Mouse (Mus musculus): ENCODE measurements around the gene Klhdc7a. TPM values are rescaled to one million over a fixed set of nuclear protein-coding genes. Genes with fewer than 3 reads are reported as not detected.

Gene Klhdc7a
- polyA plus RNA-seq, 1 experiment from 2014 or later = 0.10 TPM

DNA sequence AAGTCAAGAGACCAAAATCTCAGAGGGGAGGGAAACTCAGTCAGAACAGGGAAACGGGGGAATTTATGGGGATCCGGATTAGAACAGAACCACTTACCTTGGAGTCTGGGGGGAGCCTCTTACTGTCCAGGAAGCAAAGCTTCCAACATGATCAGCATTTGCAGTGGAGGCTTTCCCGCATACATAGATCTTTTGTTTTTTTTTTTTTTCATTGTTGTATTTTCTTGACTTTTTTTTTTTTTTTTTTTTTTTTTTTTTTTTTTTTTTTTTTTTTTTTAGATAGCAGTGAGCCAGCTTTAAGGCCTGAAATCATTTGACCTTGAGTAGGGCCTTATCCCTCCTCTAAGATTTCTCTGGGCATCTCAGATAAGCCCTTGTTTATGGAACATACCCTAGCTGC lies 8.6 kb downstream of the Klhdc7a start:
- Histone ChIP-seq H3K4me3 (ENCODE audit: low read depth, low read length) (no peak overlapping the region), H3K9ac (replicated peaks; ENCODE audit: low read length) (no peak overlapping the region), H3K4me1 (ENCODE audit: control insufficient read depth, insufficient read depth, low read length) (no peaks in the 10 kb centered on the region), H3K27me3 (ENCODE audit: control insufficient read depth, insufficient read depth, low read length) (no peaks in the 10 kb centered on the region), H3K9me3 (replicated peaks; ENCODE audit: control insufficient read depth, low read length) (no peaks in the 10 kb centered on the region), H3K4me2 (ENCODE audit: low read depth, low read length) (no peak overlapping the region), H3K36me3 (replicated peaks; ENCODE audit: control insufficient read depth, insufficient read depth, low read depth, low read length) (no peaks in the 10 kb centered on the region), H3K27ac (replicated peaks; ENCODE audit: low read depth, low read length) (no peak overlapping the region)
- DNase-seq (ENCODE audit: low spot score) = no peak
- WGBS = 89% methylated on average over 3 of the region's 3 CpGs
- no peak for ATAC-seq (replicated peaks; ENCODE audit: insufficient number of reproducible peaks, low FRiP score, low TSS enrichment, low read depth)

DNA sequence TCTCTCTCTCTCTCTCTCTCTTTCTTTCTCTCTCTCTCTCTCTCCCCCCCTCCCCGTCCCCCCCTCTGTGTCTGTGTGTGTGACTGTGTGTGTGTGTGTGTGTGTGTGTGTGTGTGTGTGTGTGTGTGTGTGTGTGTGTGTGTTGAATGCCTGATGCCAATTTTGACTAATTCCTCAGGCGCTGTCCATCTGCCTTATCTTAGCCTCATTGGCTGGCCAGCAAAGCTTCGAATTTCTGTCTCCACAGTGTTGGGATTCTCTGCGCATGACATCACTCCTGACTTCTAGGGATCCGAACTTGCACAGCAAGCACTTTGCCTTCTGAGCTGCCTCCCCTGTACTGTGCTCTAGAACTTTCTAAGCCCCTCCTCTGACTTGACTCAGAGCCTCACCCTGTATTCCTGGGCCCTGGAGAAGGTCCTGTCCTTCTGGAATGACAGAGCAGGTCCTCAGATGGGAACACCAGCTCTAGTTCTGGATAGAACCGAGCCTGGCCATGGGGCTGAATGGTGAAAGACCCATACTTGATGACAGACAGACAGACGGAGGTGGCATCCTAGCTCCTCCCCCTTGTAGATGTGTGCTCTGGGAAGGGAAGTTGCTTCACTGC lies 16.8 kb downstream of the Klhdc7a start:
- Histone ChIP-seq H3K36me3 (replicated peaks; ENCODE audit: control insufficient read depth, insufficient read depth, low read depth, low read length) (no peaks in the 10 kb centered on the region), H3K27me3 (ENCODE audit: control insufficient read depth, insufficient read depth, low read length) (no peaks in the 10 kb centered on the region), H3K4me1 (ENCODE audit: control insufficient read depth, insufficient read depth, low read length) (no peaks in the 10 kb centered on the region; the same call in 1 of the 2 replicates), H3K4me2 (ENCODE audit: low read depth, low read length) (no peak overlapping the region), H3K9ac (replicated peaks; ENCODE audit: low read length) (no peak overlapping the region), H3K27ac (replicated peaks; ENCODE audit: low read depth, low read length) (no peak overlapping the region), H3K4me3 (ENCODE audit: low read depth, low read length) (no peak overlapping the region), H3K9me3 (replicated peaks; ENCODE audit: control insufficient read depth, low read length) (no peaks in the 10 kb centered on the region)
- no peak for ATAC-seq (replicated peaks; ENCODE audit: insufficient number of reproducible peaks, low FRiP score, low TSS enrichment, low read depth)
- peak; percentile 43 for DNase-seq (ENCODE audit: low spot score)
- WGBS = 59% methylated on average over 6 of the region's 7 CpGs

DNA sequence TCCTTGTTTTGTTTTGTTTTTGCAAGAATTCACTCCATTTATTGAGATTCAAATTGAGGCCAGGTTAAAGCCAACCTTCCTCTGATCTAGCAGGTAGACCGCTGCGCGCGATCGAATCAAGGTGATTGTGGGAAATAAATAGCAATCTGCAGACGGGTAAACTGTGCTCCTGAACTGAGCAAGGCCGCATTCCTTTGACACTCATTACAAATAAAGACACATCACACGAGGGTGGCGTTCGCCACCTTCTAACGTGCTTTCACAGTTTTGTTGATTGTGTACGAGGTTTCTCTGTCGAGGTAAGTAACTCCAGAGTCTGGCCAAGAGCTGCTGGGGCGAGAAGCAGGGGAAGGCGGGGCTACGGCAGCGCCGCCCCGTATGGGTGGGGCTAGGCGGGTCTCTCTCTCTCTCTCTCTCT lies 17.4 kb downstream of the Klhdc7a start:
- no peak overlapping the region for H3K27ac ChIP-seq (replicated peaks; ENCODE audit: low read depth, low read length)
- no peaks in the 10 kb centered on the region; the same call in 1 of the 2 replicates for H3K4me1 ChIP-seq (ENCODE audit: control insufficient read depth, insufficient read depth, low read length)
- WGBS = under 1% methylated on average over 20 of the region's 20 CpGs
- DNase-seq (ENCODE audit: low spot score) (peak; percentile 70), ATAC-seq (replicated peaks; ENCODE audit: insufficient number of reproducible peaks, low FRiP score, low TSS enrichment, low read depth) (peak; percentile 67; the same call in 1 of the 2 replicates)
- H3K4me3 ChIP-seq (ENCODE audit: low read depth, low read length) = peak overlapping the region; percentile 21
- H3K36me3 ChIP-seq (replicated peaks; ENCODE audit: control insufficient read depth, insufficient read depth, low read depth, low read length) = no peaks in the 10 kb centered on the region
- H3K4me2 ChIP-seq (ENCODE audit: low read depth, low read length) = peak overlapping the region; percentile 42
- no peak overlapping the region for H3K9ac ChIP-seq (replicated peaks; ENCODE audit: low read length)
- H3K9me3 ChIP-seq (replicated peaks; ENCODE audit: control insufficient read depth, low read length) = no peaks in the 10 kb centered on the region
- no peaks in the 10 kb centered on the region for H3K27me3 ChIP-seq (ENCODE audit: control insufficient read depth, insufficient read depth, low read length)

DNA sequence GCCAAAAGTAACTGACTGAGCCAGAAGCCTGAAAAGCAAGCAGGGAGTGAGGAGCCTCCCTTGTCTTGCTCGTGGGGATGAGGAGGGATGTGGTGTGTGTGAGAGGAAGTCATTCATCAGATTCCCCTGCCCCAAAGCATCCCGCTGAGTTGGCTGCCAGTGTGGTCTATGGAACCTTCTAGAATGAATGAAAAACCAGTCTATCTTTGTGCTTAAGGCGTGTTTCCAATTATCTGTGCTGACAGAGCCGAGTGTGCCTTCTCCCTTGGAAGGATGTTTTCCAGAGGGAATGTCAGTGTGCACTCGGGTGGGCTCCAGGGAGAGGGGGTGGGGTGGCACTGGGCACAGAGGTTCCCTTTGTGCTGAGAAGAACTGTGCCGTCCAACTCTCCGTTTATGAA lies 19.2 kb downstream of the Klhdc7a start:
- no peaks in the 10 kb centered on the region for H3K9me3 ChIP-seq (replicated peaks; ENCODE audit: control insufficient read depth, low read length)
- no peak overlapping the region for H3K9ac ChIP-seq (replicated peaks; ENCODE audit: low read length)
- H3K27me3 ChIP-seq (ENCODE audit: control insufficient read depth, insufficient read depth, low read length) = no peaks in the 10 kb centered on the region
- WGBS = 10% methylated on average over 7 of the region's 7 CpGs
- DNase-seq (ENCODE audit: low spot score) = peak; percentile 26
- H3K27ac ChIP-seq (replicated peaks; ENCODE audit: low read depth, low read length) = no peak overlapping the region
- ATAC-seq (replicated peaks; ENCODE audit: insufficient number of reproducible peaks, low FRiP score, low TSS enrichment, low read depth) = no peak
- H3K4me1 ChIP-seq (ENCODE audit: control insufficient read depth, insufficient read depth, low read length) = no peaks in the 10 kb centered on the region; the same call in 1 of the 2 replicates
- no peak overlapping the region for H3K4me2 ChIP-seq (ENCODE audit: low read depth, low read length)
- no peak overlapping the region for H3K4me3 ChIP-seq (ENCODE audit: low read depth, low read length)
- H3K36me3 ChIP-seq (replicated peaks; ENCODE audit: control insufficient read depth, insufficient read depth, low read depth, low read length) = no peaks in the 10 kb centered on the region

DNA sequence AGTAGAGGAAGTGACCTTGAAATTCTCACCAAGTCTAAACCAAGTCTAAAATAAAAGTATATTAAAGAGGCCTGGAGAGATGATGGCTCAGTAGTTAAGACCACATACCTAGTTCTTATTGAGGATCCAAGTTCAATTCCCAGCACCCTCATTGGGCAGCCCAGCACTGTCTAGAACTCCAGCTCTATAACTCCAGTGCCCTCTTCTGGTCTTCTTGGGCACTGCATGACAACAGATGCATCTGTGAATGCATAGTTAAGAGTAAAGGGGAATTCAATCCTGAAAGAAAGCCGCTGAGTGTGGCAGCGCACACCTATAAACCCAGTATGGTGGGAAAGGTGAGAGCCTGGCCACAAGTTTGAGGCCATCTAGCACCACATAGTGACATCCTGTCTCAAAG lies 20.5 kb downstream of the Klhdc7a start:
- DNase-seq (ENCODE audit: low spot score) = no peak
- H3K4me2 ChIP-seq (ENCODE audit: low read depth, low read length) = no peak overlapping the region
- 92% methylated on average over 2 of the region's 2 CpGs for WGBS
- no peaks in the 10 kb centered on the region for H3K36me3 ChIP-seq (replicated peaks; ENCODE audit: control insufficient read depth, insufficient read depth, low read depth, low read length)
- H3K27me3 ChIP-seq (ENCODE audit: control insufficient read depth, insufficient read depth, low read length) = no peaks in the 10 kb centered on the region
- no peak overlapping the region for H3K27ac ChIP-seq (replicated peaks; ENCODE audit: low read depth, low read length)
- no peak overlapping the region for H3K9ac ChIP-seq (replicated peaks; ENCODE audit: low read length)
- no peak for ATAC-seq (replicated peaks; ENCODE audit: insufficient number of reproducible peaks, low FRiP score, low TSS enrichment, low read depth)
- H3K9me3 ChIP-seq (replicated peaks; ENCODE audit: control insufficient read depth, low read length) = no peaks in the 10 kb centered on the region
- H3K4me3 ChIP-seq (ENCODE audit: low read depth, low read length) = no peak overlapping the region
- no peaks in the 10 kb centered on the region; the same call in 1 of the 2 replicates for H3K4me1 ChIP-seq (ENCODE audit: control insufficient read depth, insufficient read depth, low read length)

DNA sequence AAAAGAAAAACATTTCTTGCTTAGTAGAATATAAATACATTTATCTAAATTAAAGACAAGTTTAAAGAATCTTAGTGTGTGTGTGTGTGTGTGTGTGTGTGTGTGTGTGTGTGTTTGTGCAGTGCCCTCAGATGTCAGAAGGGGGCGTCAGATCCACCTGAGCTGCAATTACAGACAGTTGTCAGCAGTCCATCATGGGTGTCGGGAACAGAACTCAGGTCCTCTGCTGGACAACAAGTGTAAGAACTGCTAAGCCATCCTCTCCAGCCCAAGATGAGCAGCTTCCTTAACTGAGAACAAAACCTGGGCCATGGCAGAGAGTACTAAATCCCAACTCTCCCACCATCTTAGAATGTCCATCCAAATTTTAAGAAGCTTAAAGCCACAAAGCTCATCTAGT lies 26.0 kb downstream of the Klhdc7a start:
- H3K27ac ChIP-seq (replicated peaks; ENCODE audit: low read depth, low read length) = no peak overlapping the region
- no peaks in the 10 kb centered on the region for H3K27me3 ChIP-seq (ENCODE audit: control insufficient read depth, insufficient read depth, low read length)
- no peaks in the 10 kb centered on the region for H3K36me3 ChIP-seq (replicated peaks; ENCODE audit: control insufficient read depth, insufficient read depth, low read depth, low read length)
- no peaks in the 10 kb centered on the region for H3K4me1 ChIP-seq (ENCODE audit: control insufficient read depth, insufficient read depth, low read length)
- ATAC-seq (replicated peaks; ENCODE audit: insufficient number of reproducible peaks, low FRiP score, low TSS enrichment, low read depth) (no peak), DNase-seq (ENCODE audit: low spot score) (no peak)
- H3K9ac ChIP-seq (replicated peaks; ENCODE audit: low read length) = no peak overlapping the region
- no peak overlapping the region for H3K4me3 ChIP-seq (ENCODE audit: low read depth, low read length)
- H3K4me2 ChIP-seq (ENCODE audit: low read depth, low read length) = no peak overlapping the region
- H3K9me3 ChIP-seq (replicated peaks; ENCODE audit: control insufficient read depth, low read length) = no peaks in the 10 kb centered on the region
- WGBS = 75% methylated on average over 2 of the region's 2 CpGs

DNA sequence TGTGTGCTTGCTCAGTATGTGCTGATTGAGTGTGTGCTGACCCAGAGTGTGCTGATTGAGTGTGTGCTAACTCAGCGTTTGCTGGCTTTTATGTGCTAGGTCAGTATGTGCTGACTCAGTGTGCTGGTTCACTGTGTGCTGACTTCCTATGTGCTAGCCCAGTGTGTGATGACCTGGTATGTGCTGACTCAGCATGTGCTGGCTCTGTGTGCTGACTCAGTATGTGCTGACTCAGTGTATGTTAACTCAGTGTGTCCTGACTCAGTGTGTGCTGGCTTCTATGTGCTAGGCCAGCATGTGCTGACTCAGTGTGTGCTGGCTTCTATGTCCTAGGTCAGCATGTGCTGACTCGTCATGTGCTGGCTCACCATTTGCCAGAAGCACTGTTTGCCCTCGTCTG lies 32.3 kb downstream of the Klhdc7a start:
- no peak for ATAC-seq (replicated peaks; ENCODE audit: insufficient number of reproducible peaks, low FRiP score, low TSS enrichment, low read depth)

DNA sequence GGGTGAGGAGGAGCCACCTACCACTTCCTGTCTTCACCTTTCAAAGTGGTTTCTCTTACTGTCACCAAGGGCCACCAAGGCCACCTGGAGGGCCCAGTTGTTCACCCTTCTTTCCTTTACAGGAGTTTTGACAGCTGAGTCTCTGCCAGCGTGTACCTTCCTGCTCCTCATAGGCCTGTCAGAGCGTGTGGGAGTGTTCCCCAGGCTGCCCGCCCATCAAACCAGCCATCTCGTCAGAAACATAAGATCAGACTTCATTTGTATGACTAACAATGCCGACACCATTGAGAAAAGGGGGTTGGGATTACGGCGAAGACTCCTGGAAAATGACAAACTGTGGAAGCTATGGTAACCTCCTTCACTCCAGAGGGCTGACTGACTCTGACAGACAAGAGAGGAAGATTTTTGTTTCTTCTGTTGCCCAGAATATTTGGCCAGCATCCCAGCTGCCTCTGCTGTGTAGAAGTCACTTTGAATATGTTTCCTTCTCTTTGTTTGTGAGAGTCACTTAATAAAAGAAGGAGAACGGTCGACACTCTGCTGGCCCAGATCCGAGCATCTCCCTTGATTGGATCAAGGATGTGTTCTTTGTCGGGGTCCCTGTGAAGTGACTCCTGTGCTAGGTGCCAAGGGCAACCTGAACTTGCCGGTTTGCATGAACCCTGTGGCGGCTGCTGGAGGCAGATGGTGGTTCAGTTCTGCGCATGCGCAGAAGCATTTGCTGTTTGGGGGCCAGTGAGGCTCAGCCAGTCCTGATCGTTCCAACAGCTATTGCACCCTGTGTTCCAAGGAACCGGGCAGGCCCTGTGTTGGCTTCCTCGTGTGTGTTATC lies 34.6 kb downstream of the Klhdc7a start:
- H3K27me3 ChIP-seq (ENCODE audit: control insufficient read depth, insufficient read depth, low read length) = no peaks in the 10 kb centered on the region
- no peaks in the 10 kb centered on the region for H3K36me3 ChIP-seq (replicated peaks; ENCODE audit: control insufficient read depth, insufficient read depth, low read depth, low read length)
- H3K9me3 ChIP-seq (replicated peaks; ENCODE audit: control insufficient read depth, low read length) = no peaks in the 10 kb centered on the region
- WGBS = 84% methylated on average over 18 of the region's 18 CpGs
- no peak overlapping the region for H3K4me2 ChIP-seq (ENCODE audit: low read depth, low read length)
- DNase-seq (ENCODE audit: low spot score) (no peak), ATAC-seq (replicated peaks; ENCODE audit: insufficient number of reproducible peaks, low FRiP score, low TSS enrichment, low read depth) (no peak)
- no peak overlapping the region for H3K4me3 ChIP-seq (ENCODE audit: low read depth, low read length)
- H3K27ac ChIP-seq (replicated peaks; ENCODE audit: low read depth, low read length) = no peak overlapping the region
- H3K9ac ChIP-seq (replicated peaks; ENCODE audit: low read length) = no peak overlapping the region
- no peaks in the 10 kb centered on the region for H3K4me1 ChIP-seq (ENCODE audit: control insufficient read depth, insufficient read depth, low read length)

More for the DNA sequence above, 32.3 kb downstream of the Klhdc7a start:
- Histone ChIP-seq H3K27me3 (ENCODE audit: control insufficient read depth, insufficient read depth, low read length) (no peaks in the 10 kb centered on the region), H3K9me3 (replicated peaks; ENCODE audit: control insufficient read depth, low read length) (no peaks in the 10 kb centered on the region), H3K4me2 (ENCODE audit: low read depth, low read length) (no peak overlapping the region), H3K9ac (replicated peaks; ENCODE audit: low read length) (no peak overlapping the region), H3K4me1 (ENCODE audit: control insufficient read depth, insufficient read depth, low read length) (no peaks in the 10 kb centered on the region), H3K36me3 (replicated peaks; ENCODE audit: control insufficient read depth, insufficient read depth, low read depth, low read length) (no peaks in the 10 kb centered on the region), H3K4me3 (ENCODE audit: low read depth, low read length) (no peak overlapping the region), H3K27ac (replicated peaks; ENCODE audit: low read depth, low read length) (no peak overlapping the region)
- 72% methylated on average over 3 of the region's 3 CpGs for WGBS
- DNase-seq (ENCODE audit: low spot score) = no peak

Data from embryonic facial prominence, embryonic 11.5 days (tissue).